Mouse (Mus musculus) urinary bladder, postnatal 10 days (tissue): Measurements from ENCODE around the gene Actn4.

Source experiments
- DNase-seq: peaks from one replicate; pipeline ENCODE4 v3.0.0; 2022; ENCODE audit warnings: low spot score

Gene Actn4

GRCm38 (mm10) chr7:28949298-28949697 lies 12.8 kb downstream of the Actn4 start:
- DNase-seq, result no peak

- DNase-seq, result no peak
Measured at GRCm38 (mm10) chr7:28948746-28949145, 13.4 kb downstream of the Actn4 start.

- DNase-seq, result no peak
Measured at GRCm38 (mm10) chr7:28946271-28946610, 15.9 kb downstream of the Actn4 start.

- DNase-seq, result no peak
Measured at GRCm38 (mm10) chr7:28945416-28946270, 16.5 kb downstream of the Actn4 start.

GRCm38 (mm10) chr7:28944756-28945415 lies 17.3 kb downstream of the Actn4 start:
- DNase-seq, result no peak

- no peak for DNase-seq
Measured at GRCm38 (mm10) chr7:28943451-28944180, 18.5 kb downstream of the Actn4 start.

- no peak for DNase-seq
Measured at GRCm38 (mm10) chr7:28941542-28941941, 20.6 kb downstream of the Actn4 start.

- DNase-seq, result no peak
Measured at GRCm38 (mm10) chr7:28941129-28941528, 21.0 kb downstream of the Actn4 start.

GRCm38 (mm10) chr7:28939418-28940183 lies 22.5 kb downstream of the Actn4 start:
- DNase-seq, result no peak

- no peak for DNase-seq
Measured at GRCm38 (mm10) chr7:28938654-28939053, 23.5 kb downstream of the Actn4 start.

GRCm38 (mm10) chr7:28936787-28937186 lies 25.4 kb downstream of the Actn4 start:
- DNase-seq, result no peak

- DNase-seq, result no peak
Measured at GRCm38 (mm10) chr7:28933825-28934224, 28.3 kb downstream of the Actn4 start.

- no peak for DNase-seq
Measured at GRCm38 (mm10) chr7:28932421-28933041, 29.6 kb downstream of the Actn4 start.

GRCm38 (mm10) chr7:28931695-28932039 lies 30.5 kb downstream of the Actn4 start:
- no peak for DNase-seq

GRCm38 (mm10) chr7:28931032-28931694 lies 31.0 kb downstream of the Actn4 start:
- DNase-seq, result no peak

- no peak for DNase-seq
Measured at GRCm38 (mm10) chr7:28930320-28931031, 31.7 kb downstream of the Actn4 start.

GRCm38 (mm10) chr7:28929381-28929780 lies 32.8 kb downstream of the Actn4 start:
- no peak for DNase-seq

GRCm38 (mm10) chr7:28926172-28926571 lies 36.0 kb downstream of the Actn4 start:
- DNase-seq, result no peak

GRCm38 (mm10) chr7:28925317-28925716 lies 36.8 kb downstream of the Actn4 start:
- DNase-seq, result peak; percentile 57

- no peak for DNase-seq
Measured at GRCm38 (mm10) chr7:28924802-28925201, 37.3 kb downstream of the Actn4 start.
